Comparison of ENCODE assay signal across 8 mouse cellular contexts in genomic region chr13:9094186-9094980, GRCm38 (mm10). TPM values are rescaled to one million over a fixed set of nuclear protein-coding genes. Genes with fewer than 3 reads are reported as not detected.
A peak's percentile ranks its signal among the peaks of the same experiment; 100 is the strongest.
DNase-seq lines count a peak whose midpoint lies in the region; ATAC-seq and TF ChIP-seq lines count a peak whose summit lies in the region.

No protein-coding gene starts in this region.

- H3K4me1 ChIP-seq in bone marrow, adult 2 months (ENCODE audit: control insufficient read depth, insufficient read depth, low read length), result peaks cover 1% of the 10 kb centered on the region; the same call in 1 of the 2 replicates
- H3K4me1 ChIP-seq in forebrain, embryonic 15.5 days, result peaks cover 37% of the 10 kb centered on the region
- peaks cover 29% of the 10 kb centered on the region for H3K4me1 ChIP-seq in hindbrain, embryonic 13.5 days (replicated peaks)
- H3K4me1 ChIP-seq in limb, embryonic 12.5 days (replicated peaks), result peaks cover 6% of the 10 kb centered on the region
- peaks cover 27% of the 10 kb centered on the region for H3K4me1 ChIP-seq in midbrain, embryonic 10.5 days

- H3K4me2 ChIP-seq in forebrain, embryonic 15.5 days (replicated peaks), result peak overlapping the region; percentile 93
- H3K4me2 ChIP-seq in hindbrain, embryonic 13.5 days, result peak overlapping the region; percentile 99
- peak overlapping the region; percentile 88 for H3K4me2 ChIP-seq in limb, embryonic 12.5 days

- no peak for TF ChIP-seq POLR2A in bone marrow, adult 2 months (IDR thresholded peaks at IDR 0.05; ENCODE audit: borderline replicate concordance, control insufficient read depth, low read depth, low read length)

- H3K9me3 ChIP-seq in forebrain, embryonic 15.5 days, result no peaks in the 10 kb centered on the region
- H3K9me3 ChIP-seq in hindbrain, embryonic 13.5 days, result no peaks in the 10 kb centered on the region
- H3K9me3 ChIP-seq in limb, embryonic 12.5 days, result no peaks in the 10 kb centered on the region
- H3K9me3 ChIP-seq in midbrain, embryonic 10.5 days (replicated peaks), result no peaks in the 10 kb centered on the region

- peak; percentile 70 for ATAC-seq in forebrain, embryonic 15.5 days (replicated peaks)
- peak; percentile 68 for ATAC-seq in hindbrain, embryonic 13.5 days (ENCODE audit: low FRiP score)
- peak; percentile 43 for ATAC-seq in limb, embryonic 12.5 days (ENCODE audit: insufficient number of reproducible peaks, insufficient read depth, low FRiP score, low TSS enrichment, low read depth)

- no peaks in the 10 kb centered on the region for H3K36me3 ChIP-seq in forebrain, embryonic 15.5 days
- H3K36me3 ChIP-seq in hindbrain, embryonic 13.5 days, result no peaks in the 10 kb centered on the region
- no peaks in the 10 kb centered on the region for H3K36me3 ChIP-seq in limb, embryonic 12.5 days
- H3K36me3 ChIP-seq in midbrain, embryonic 10.5 days, result no peaks in the 10 kb centered on the region
- no peaks in the 10 kb centered on the region for H3K36me3 ChIP-seq in splenic B cell, adult 2 months (ENCODE audit: control insufficient read depth, insufficient read depth, low read length, poor library complexity, severe bottlenecking)

- TF ChIP-seq CTCF in bone marrow, adult 2 months (IDR thresholded peaks at IDR 0.05; ENCODE audit: control insufficient read depth, insufficient read depth, low read length), result no peak

- H3K27ac ChIP-seq in bone marrow, adult 2 months (ENCODE audit: control insufficient read depth, insufficient read depth, low read depth, low read length, poor library complexity), result peak overlapping the region; percentile 97
- H3K27ac ChIP-seq in forebrain, embryonic 15.5 days (replicated peaks), result peak overlapping the region; percentile 90
- peak overlapping the region; percentile 92 for H3K27ac ChIP-seq in hindbrain, embryonic 13.5 days
- H3K27ac ChIP-seq in limb, embryonic 12.5 days, result peak overlapping the region; percentile 95
- H3K27ac ChIP-seq in midbrain, embryonic 10.5 days (replicated peaks), result peak overlapping the region; percentile 93

- H3K27me3 ChIP-seq in forebrain, embryonic 15.5 days, result no peaks in the 10 kb centered on the region
- H3K27me3 ChIP-seq in hindbrain, embryonic 13.5 days, result no peaks in the 10 kb centered on the region
- no peaks in the 10 kb centered on the region for H3K27me3 ChIP-seq in limb, embryonic 12.5 days
- H3K27me3 ChIP-seq in midbrain, embryonic 10.5 days (ENCODE audit: low read depth, poor library complexity, severe bottlenecking), result no peaks in the 10 kb centered on the region
- H3K27me3 ChIP-seq in splenic B cell, adult 2 months (ENCODE audit: control insufficient read depth, insufficient read depth, low read length, poor library complexity, severe bottlenecking), result no peaks in the 10 kb centered on the region

- WGBS in bone marrow, adult 2 months, result under 1% methylated on average over 63 of the region's 63 CpGs
- under 1% methylated on average over 58 of the region's 63 CpGs for WGBS in forebrain, embryonic 15.5 days
- WGBS in hindbrain, embryonic 13.5 days, result under 1% methylated on average over 59 of the region's 63 CpGs
- WGBS in limb, embryonic 12.5 days, result under 1% methylated on average over 55 of the region's 63 CpGs
- WGBS in midbrain, embryonic 10.5 days, result under 1% methylated on average over 59 of the region's 63 CpGs

- peak overlapping the region; percentile 89 for H3K9ac ChIP-seq in forebrain, embryonic 15.5 days (replicated peaks)
- peak overlapping the region; percentile 96 for H3K9ac ChIP-seq in hindbrain, embryonic 13.5 days
- peak overlapping the region; percentile 95 for H3K9ac ChIP-seq in limb, embryonic 12.5 days (replicated peaks)

- peak overlapping the region; percentile 79 for H3K4me3 ChIP-seq in bone marrow, adult 2 months (replicated peaks; ENCODE audit: control insufficient read depth, low read depth, low read length)
- H3K4me3 ChIP-seq in forebrain, embryonic 15.5 days, result peak overlapping the region; percentile 86
- H3K4me3 ChIP-seq in hindbrain, embryonic 13.5 days, result peak overlapping the region; percentile 99
- peak overlapping the region; percentile 100 for H3K4me3 ChIP-seq in limb, embryonic 12.5 days (replicated peaks)
- H3K4me3 ChIP-seq in midbrain, embryonic 10.5 days, result peak overlapping the region; percentile 100

- DNase-seq in heart, adult 11 months, result peak; percentile 95
- no peak for DNase-seq in heart, adult 8-10 months (ENCODE audit: low spot score)
- peak; percentile 68 for DNase-seq in midbrain, embryonic 10.5 days (ENCODE audit: low spot score)
- DNase-seq in splenic B cell, adult 2 months (ENCODE audit: low read depth, low spot score), result peak; percentile 19

RNA-seq across cellular contexts. Expression of gene Larp4b, which starts 0.7 kb away (rescaled TPM):
- total RNA-seq in heart, adult 8-10 months (2022), result 10 to 100 TPM; 61.4 to 87.8 (median 77.9) TPM
- polyA plus RNA-seq in bone marrow, adult 2 months (2011; ENCODE audit: insufficient read depth, insufficient read length, low replicate concordance, missing spikeins), result 27.8 and 39.2 TPM in 2 replicates
- 36.7 and 39.3 TPM in 2 replicates for polyA plus RNA-seq in forebrain, embryonic 15.5 days (2015; fragmentation: Nextera tagmentation; extraction: Ambion mirVana)
- 33.4 and 33.6 TPM in 2 replicates for polyA plus RNA-seq in hindbrain, embryonic 13.5 days (2015; fragmentation: Nextera tagmentation; extraction: Ambion mirVana)
- 32.2 and 35.0 TPM in 2 replicates for polyA plus RNA-seq in limb, embryonic 12.5 days (2016; fragmentation: Nextera tagmentation; extraction: Ambion mirVana)
- 31.4 and 32.0 TPM in 2 replicates for polyA plus RNA-seq in midbrain, embryonic 10.5 days (2016; fragmentation: Nextera tagmentation; extraction: Ambion mirVana)
